Mouse (Mus musculus) brain, embryonic 14.5 days (tissue): ENCODE data around the gene Nr3c2. TPM values are rescaled to one million over a fixed set of nuclear protein-coding genes. Genes with fewer than 3 reads are reported as not detected.
A peak's percentile ranks its signal among the peaks of the same experiment; 100 is the strongest.

ENCODE experiments used
- DNase-seq: peaks from one replicate; pipeline ENCODE4 v3.0.0-alpha.2; 2011; ENCODE audit warnings: low read depth
- CTCF ChIP-seq: fragments of 200-500 bp; IDR thresholded peaks from 2 replicates; pipeline ENCODE4 v1.5.1; 2012; ENCODE audit warnings: inconsistent platforms, mild to moderate bottlenecking, moderate library complexity, borderline replicate concordance; ENCODE audit not compliant: insufficient read depth, insufficient read length; ENCODE audit errors: extremely low read depth
- POLR2A ChIP-seq: fragments of 200-500 bp; IDR thresholded peaks from 2 replicates; pipeline ENCODE4 v1.6.1; 2012; ENCODE audit warnings: mild to moderate bottlenecking, inconsistent platforms, borderline replicate concordance; ENCODE audit not compliant: poor library complexity, insufficient read depth, insufficient read length, severe bottlenecking; ENCODE audit errors: extremely low read depth
- polyA plus RNA-seq: library from polyadenylated mRNA; depleted of rRNA; stranded (reverse); fragments of >200 nt; gene quantifications from 2 replicates; pipeline ENCODE4 v1.2.3, GENCODE M21; 2012

Gene Nr3c2
- polyA plus RNA-seq, 1 experiment: 1.5 TPM

GRCm38 (mm10) chr8:77236701-77237100 lies 337.5 kb downstream of the Nr3c2 start:
- TF ChIP-seq CTCF: no peak
- no peak for TF ChIP-seq POLR2A
- DNase-seq: peak; percentile 69

GRCm38 (mm10) chr8:77239462-77239861 lies 340.2 kb downstream of the Nr3c2 start:
- no peak for DNase-seq

GRCm38 (mm10) chr8:77241381-77241780 lies 342.1 kb downstream of the Nr3c2 start:
- no peak for DNase-seq
- TF ChIP-seq POLR2A: no peak
- no peak for TF ChIP-seq CTCF

More at GRCm38 (mm10) chr8:77239462-77239861, 340.2 kb downstream of the Nr3c2 start:
- TF ChIP-seq POLR2A (no peak), CTCF (no peak)

- TF ChIP-seq POLR2A (no peak), CTCF (no peak)
- no peak for DNase-seq
Measured at GRCm38 (mm10) chr8:77250094-77250493, 350.9 kb downstream of the Nr3c2 start.

GRCm38 (mm10) chr8:77251134-77251533 lies 351.9 kb downstream of the Nr3c2 start:
- DNase-seq: no peak

GRCm38 (mm10) chr8:77254466-77254865 lies 355.2 kb downstream of the Nr3c2 start:
- no peak for TF ChIP-seq CTCF
- DNase-seq: no peak

More at GRCm38 (mm10) chr8:77251134-77251533, 351.9 kb downstream of the Nr3c2 start:
- TF ChIP-seq POLR2A (no peak), CTCF (no peak)

- TF ChIP-seq POLR2A (no peak), CTCF (no peak)
- peak; percentile 44 for DNase-seq
Measured at GRCm38 (mm10) chr8:77256450-77257084, 357.3 kb downstream of the Nr3c2 start.

GRCm38 (mm10) chr8:77257085-77257451 lies 357.8 kb downstream of the Nr3c2 start:
- DNase-seq: no peak
- TF ChIP-seq POLR2A (no peak), CTCF (no peak)

GRCm38 (mm10) chr8:77261215-77261614 lies 362.0 kb downstream of the Nr3c2 start:
- no peak for DNase-seq
- TF ChIP-seq CTCF: no peak
- no peak for TF ChIP-seq POLR2A

GRCm38 (mm10) chr8:77262216-77263009 lies 363.2 kb downstream of the Nr3c2 start:
- no peak for DNase-seq
- TF ChIP-seq CTCF: no peak
- TF ChIP-seq POLR2A: no peak

- peak; percentile 57 for DNase-seq
- TF ChIP-seq POLR2A (no peak), CTCF (no peak)
Measured at GRCm38 (mm10) chr8:77267941-77268405, 368.7 kb downstream of the Nr3c2 start.
